Mouse (Mus musculus) erythroblast, embryonic 14.5 days (primary cell): ENCODE measurements around the gene Bicral.

Source experiments
- GATA1 ChIP-seq: IDR thresholded peaks from 2 replicates; pipeline ENCODE4 v1.6.1; 2012; ENCODE audit warnings: low read length, inconsistent platforms, mixed read lengths
- TAL1 ChIP-seq: IDR thresholded peaks from 3 replicates; pipeline ENCODE4 v1.6.1; 2012; ENCODE audit warnings: low read length, inconsistent platforms, mixed read lengths

- TF ChIP-seq GATA1: no peak
- no peak for TF ChIP-seq TAL1
These were observed 99.5 kb downstream of the Bicral start for GRCm38 (mm10) chr17:46758753-46759152.
